Mouse (Mus musculus) frontal cortex, adult (tissue): ENCODE measurements around the gene Slc34a1.

Source experiments
- ATAC-seq: cut with Nextera tagmentation; 2 replicates; pipeline ENCODE4 v1.9.2; 2017; ENCODE audit warnings: mild to moderate bottlenecking, moderate library complexity, mixed read lengths; ENCODE audit not compliant: low TSS enrichment

The Slc34a1 gene

DNA sequence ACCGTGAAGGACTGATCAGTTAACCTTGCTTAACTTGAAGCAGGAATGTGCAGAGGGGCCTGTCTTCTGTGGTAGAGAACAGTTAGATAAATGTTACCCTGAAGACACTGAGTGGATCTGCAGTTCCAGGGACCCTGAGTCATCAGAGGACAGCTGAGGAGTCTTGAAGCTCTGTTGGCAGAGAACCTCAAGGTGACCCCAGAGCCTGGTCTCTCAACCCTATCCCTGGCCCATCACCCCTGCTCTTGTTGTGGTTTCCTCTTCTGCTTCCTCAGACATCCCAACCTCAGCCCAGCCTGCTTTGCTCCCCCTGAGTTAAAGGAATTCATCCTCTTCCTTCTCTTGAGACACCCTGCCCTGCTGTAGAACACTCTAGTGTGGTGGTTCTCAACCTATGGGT lies at the start of gene Slc34a1:
Slc34a1 (plus strand) TSS at position 100 of the 400 bp plus-strand sequence.
- no peak for ATAC-seq

DNA sequence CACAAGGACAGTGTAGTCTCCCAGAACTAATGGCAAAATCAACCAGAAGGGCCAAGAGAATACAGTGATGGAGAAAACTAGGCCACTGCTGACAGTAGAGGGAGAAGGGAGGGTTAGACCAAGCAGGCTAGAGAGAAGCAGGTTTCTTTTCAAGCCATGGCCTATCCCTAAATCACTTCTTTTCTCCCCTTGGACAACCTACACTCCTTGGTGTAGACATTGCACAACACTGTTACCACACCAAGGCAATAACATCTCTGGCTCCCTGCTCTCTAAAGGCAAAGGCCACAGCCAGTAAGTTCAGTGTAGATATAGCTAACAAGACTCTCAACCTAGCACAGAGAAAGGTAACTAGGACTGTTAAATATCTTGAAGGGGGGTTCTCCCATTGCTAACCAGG lies 36.8 kb upstream of the Slc34a1 start:
- no peak for ATAC-seq

GRCm38 (mm10) chr13:55361974-55362452 lies 36.0 kb upstream of the Slc34a1 start:
- peak; percentile 17; the same call in 1 of the 2 replicates for ATAC-seq

DNA sequence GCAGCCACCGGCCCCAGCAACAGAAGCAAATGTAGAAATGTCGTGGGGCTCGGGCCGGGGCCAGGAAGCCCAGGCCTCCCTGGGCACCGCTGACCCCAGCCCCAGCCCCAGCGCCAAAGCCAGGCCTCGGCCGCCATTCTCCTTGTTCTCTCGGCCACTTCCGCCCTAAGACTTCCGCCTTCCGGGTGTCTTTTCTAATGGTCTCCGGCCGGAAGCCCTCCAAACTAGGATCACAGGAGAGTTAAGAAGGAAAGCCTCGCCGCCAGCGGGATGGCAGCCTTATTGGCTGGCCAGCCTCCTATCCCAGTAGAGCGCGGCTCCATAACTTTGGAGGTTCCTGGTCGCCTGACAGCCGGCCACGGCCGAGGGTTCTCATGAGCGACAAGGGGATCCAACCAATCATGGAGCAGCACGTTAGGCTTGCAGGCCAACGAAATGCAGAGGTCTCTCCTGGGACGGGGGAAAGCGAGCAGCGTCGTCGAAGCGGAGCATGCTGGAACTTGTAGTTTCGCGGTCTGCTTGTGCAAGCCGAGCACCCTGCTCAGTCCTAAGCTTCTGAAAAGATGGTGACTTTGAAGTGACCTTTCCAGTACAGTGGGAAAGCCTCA lies 35.4 kb upstream of the Slc34a1 start, which contains the start of gene Lman2:
Lman2 (minus strand) TSS at position 331 of the 608 bp plus-strand sequence.
- peak; percentile 98 for ATAC-seq

- no peak for ATAC-seq
Measured at GRCm38 (mm10) chr13:55368401-55368800, 29.6 kb upstream of the Slc34a1 start.

GRCm38 (mm10) chr13:55369531-55370114 lies 28.4 kb upstream of the Slc34a1 start, which contains the start of gene Rgs14:
Rgs14 (plus strand) TSS chr13:55369732.
- ATAC-seq: peak; percentile 66

DNA sequence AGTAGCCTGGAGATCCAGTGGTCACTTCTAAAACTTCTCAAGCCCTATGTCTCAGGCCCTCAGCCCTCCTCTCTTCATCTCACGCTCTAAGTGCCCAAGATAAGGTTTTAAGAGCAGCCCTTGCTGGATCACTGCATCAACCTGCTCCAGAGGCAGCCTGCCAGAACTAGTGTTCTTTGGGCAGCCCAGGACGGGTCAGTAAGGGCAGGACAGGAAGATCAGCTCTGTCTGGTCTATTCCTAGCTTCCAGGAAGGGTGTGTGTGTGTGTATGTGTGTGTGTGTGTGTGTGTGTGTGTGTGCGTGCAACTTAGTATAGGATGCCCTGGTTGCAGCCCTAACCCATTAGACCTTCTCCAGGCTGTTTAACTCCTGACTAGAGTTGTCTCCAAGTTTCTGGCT lies 27.8 kb upstream of the Slc34a1 start:
- no peak for ATAC-seq

GRCm38 (mm10) chr13:55371007-55371681 lies 26.8 kb upstream of the Slc34a1 start:
- peak; percentile 58 for ATAC-seq

DNA sequence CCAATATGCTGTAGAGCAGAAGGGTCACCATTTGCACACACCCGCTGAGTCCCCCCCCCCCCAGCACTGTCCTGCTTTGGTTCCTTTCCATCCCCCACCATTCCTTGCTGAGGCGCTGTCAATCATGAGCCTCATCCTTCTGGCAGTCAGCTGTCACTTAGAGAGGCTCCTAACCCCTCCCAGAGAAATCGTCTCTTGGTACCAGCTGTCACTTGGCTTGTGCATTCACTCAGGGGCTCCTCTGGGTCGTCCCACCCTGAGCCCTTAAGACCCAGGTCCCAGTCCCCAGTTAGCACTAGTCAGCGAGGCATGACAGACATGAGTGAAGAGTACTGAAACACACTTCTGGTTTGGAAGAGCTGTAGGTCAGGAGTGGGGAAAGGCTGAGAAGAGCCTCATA lies 26.2 kb upstream of the Slc34a1 start:
- ATAC-seq: no peak

DNA sequence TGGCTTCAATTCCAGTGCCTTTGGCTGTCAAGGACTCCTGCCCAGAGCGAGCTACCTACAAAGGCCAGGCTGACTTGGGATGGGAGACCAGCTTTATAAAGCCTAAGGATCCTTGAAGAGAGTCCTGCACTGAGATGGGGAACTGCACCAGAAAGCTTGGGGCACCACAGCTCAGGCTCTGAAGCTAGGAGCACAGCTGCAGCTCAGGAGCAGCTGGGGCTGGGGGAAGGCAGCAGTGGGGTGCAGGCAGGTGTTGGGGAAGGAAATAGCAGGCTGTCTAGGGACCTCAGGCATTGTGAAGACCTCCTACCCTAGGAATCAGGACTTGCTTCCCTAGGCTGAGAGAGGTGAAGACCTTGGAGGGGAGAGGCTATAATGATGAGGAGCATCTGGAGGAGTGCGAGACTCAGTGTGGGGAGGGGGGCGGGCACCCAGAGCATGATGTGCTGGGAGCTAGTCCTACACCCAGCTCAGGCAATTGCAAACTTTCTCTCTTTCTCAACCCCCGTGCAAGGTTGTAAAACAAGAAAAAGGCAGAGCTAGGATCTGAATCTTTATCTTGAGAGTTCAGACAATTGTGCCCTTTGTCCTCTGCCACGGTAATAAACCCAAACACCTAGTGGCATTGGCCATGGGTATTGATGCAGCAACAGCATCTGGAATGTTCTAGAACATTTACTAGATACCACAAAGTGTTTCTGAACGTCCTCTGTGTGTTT lies 23.6 kb upstream of the Slc34a1 start:
- ATAC-seq: no peak

GRCm38 (mm10) chr13:55375877-55376276 lies 22.1 kb upstream of the Slc34a1 start:
- ATAC-seq: peak; percentile 33; the same call in 1 of the 2 replicates

- ATAC-seq: no peak
Measured at GRCm38 (mm10) chr13:55378907-55379580, 18.9 kb upstream of the Slc34a1 start.

DNA sequence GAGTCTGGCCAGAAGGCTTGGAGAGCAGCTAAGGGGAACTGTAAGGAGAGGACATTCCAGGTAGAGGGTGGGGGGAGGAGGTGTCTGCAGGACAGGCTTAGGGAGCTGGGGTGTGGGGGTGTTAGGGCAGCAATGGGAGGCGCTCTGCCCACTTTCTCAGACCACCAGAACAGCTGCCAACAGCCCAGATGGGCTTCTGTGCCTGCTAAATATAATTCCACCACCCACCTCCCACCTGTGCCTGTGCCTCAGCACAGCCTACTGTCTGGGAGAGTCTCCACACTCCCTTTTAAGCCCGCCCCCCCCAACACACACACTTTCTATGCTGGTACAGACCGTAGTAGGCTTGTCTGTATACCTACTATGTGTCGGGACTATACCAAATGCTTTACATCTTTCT lies 16.2 kb upstream of the Slc34a1 start:
- ATAC-seq: peak; percentile 75

GRCm38 (mm10) chr13:55390644-55391043 lies 7.3 kb upstream of the Slc34a1 start:
- no peak for ATAC-seq

GRCm38 (mm10) chr13:55391626-55392029 lies 6.4 kb upstream of the Slc34a1 start:
- ATAC-seq: no peak

- ATAC-seq: no peak
Measured at GRCm38 (mm10) chr13:55392933-55393332, 5.1 kb upstream of the Slc34a1 start.

DNA sequence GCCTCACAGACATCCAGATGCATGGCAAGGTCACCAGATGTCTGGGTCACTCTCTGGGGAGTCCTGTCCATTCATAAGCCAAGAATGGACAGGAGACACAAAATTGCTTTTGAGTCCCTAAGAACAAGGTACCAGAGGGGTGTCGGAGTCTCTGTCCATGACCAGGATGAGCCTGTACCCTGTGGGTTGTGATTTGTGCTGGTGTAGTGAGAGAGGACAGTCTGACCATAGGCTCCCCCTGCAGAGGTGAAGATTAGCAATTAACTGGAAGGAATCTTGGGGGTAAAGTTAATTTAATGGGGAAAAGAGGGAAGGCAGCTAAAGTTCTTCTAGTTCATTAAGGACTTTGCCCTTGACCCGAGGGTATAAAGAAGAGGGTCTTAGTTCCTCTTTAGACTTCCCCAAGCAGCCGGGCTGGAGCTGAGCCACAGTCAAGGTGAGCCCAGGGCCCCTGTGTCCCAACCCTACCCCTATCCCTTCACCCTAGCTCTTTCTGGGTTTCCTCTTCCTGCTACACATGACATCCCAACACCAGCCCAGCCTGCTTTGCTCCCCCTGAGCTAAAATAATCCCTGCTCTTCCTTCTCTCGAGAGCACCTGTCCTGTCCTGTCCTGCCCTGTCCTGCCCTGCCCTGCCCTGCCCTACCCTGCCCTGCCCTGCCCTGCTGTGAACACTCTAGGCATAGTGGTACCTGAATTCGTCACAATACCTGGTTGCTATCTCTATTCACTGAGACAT lies 1.5 kb downstream of the Slc34a1 start:
- ATAC-seq: no peak

DNA sequence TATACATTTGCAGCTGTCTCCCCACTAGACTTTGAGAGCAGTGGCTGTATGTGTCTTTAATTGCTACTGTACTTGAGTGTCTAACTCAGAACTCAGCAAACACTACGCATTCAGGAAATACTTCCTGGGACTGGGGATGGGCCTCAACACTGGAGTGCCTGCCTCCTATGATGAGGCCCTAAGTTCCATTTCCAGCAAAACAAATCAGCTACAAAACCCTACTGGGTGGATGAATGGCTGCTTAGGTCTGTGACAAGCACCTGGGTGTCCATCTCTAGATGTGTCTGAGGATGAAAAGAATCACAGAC lies 2.0 kb downstream of the Slc34a1 start:
- no peak for ATAC-seq

- no peak for ATAC-seq
Measured at GRCm38 (mm10) chr13:55403266-55403665, 5.3 kb downstream of the Slc34a1 start.

- ATAC-seq: peak; percentile 89
Measured at GRCm38 (mm10) chr13:55403935-55404852, 6.2 kb downstream of the Slc34a1 start.
